In genomic region chr10:116206449-116206848, GRCm38 (mm10) we compare ENCODE assay signal across 26 mouse cellular contexts.
A peak's percentile ranks its signal among the peaks of the same experiment; 100 is the strongest.
DNase-seq lines count a peak whose midpoint lies in the region; ATAC-seq and TF ChIP-seq lines count a peak whose summit lies in the region.
"Had no signal": no experiment of that assay in that cellular context is flagged by ENCODE, and none has a peak within 500 bp of the region (broad histone marks: within the 10 kb centered on the region; RNA-seq: fewer than 3 reads in every experiment).

No protein-coding gene starts in this region.

- no peak for TF ChIP-seq CTCF in gastrocnemius, adult 2 months (IDR thresholded peaks at IDR 0.05)

- no peak overlapping the region for H3K4me3 ChIP-seq in gastrocnemius, adult 2 months
- no peak overlapping the region for H3K4me3 ChIP-seq in heart, embryonic 12.5 days
- no peak overlapping the region for H3K4me3 ChIP-seq in lung, embryonic 16.5 days (ENCODE audit: low read length)
- H3K4me3 ChIP-seq: embryonic facial prominence, embryonic 12.5 days; hindbrain, embryonic 10.5 days; intestine, embryonic 15.5 days; limb, embryonic 13.5 days; liver, embryonic 12.5 days; midbrain, embryonic 10.5 days; myocyte; neural tube, embryonic 13.5 days had no signal

- H3K4me2 ChIP-seq in heart, embryonic 12.5 days = no peak overlapping the region
- H3K4me2 ChIP-seq in lung, embryonic 16.5 days (ENCODE audit: low read depth, low read length) = no peak overlapping the region
- H3K4me2 ChIP-seq: embryonic facial prominence, embryonic 12.5 days; intestine, embryonic 15.5 days; limb, embryonic 13.5 days; neural tube, embryonic 13.5 days had no signal

- no peaks in the 10 kb centered on the region for H3K27me3 ChIP-seq in heart, embryonic 12.5 days (replicated peaks)
- H3K27me3 ChIP-seq in lung, embryonic 16.5 days (ENCODE audit: control insufficient read depth, insufficient read depth, low read depth, low read length) = no peaks in the 10 kb centered on the region
- H3K27me3 ChIP-seq: embryonic facial prominence, embryonic 12.5 days; intestine, embryonic 15.5 days; liver, embryonic 12.5 days; neural tube, embryonic 13.5 days had no signal

- no peak for ATAC-seq in heart, embryonic 12.5 days (ENCODE audit: insufficient number of reproducible peaks, low FRiP score)
- no peak for ATAC-seq in lung, embryonic 16.5 days (ENCODE audit: low read depth)
- ATAC-seq: CD4-positive, CD25-positive, alpha-beta regulatory T cell, adult 4 months; forebrain, postnatal 0 days; hindbrain, embryonic 16.5 days; intestine, embryonic 15.5 days; midbrain, embryonic 16.5 days had no signal

- no peaks in the 10 kb centered on the region for H3K36me3 ChIP-seq in heart, embryonic 12.5 days
- no peaks in the 10 kb centered on the region for H3K36me3 ChIP-seq in lung, embryonic 16.5 days (ENCODE audit: control insufficient read depth, insufficient read depth, low read length)
- H3K36me3 ChIP-seq: embryonic facial prominence, embryonic 12.5 days; hindbrain, embryonic 10.5 days; intestine, embryonic 15.5 days; limb, embryonic 13.5 days; liver, embryonic 12.5 days; midbrain, embryonic 10.5 days; neural tube, embryonic 13.5 days had no signal

- no peaks in the 10 kb centered on the region for H3K9me3 ChIP-seq in heart, embryonic 12.5 days (replicated peaks)
- no peaks in the 10 kb centered on the region for H3K9me3 ChIP-seq in lung, embryonic 16.5 days (ENCODE audit: control insufficient read depth, low read length)
- H3K9me3 ChIP-seq: embryonic facial prominence, embryonic 12.5 days; hindbrain, embryonic 10.5 days; intestine, embryonic 15.5 days; limb, embryonic 13.5 days; liver, embryonic 12.5 days; midbrain, embryonic 10.5 days; neural tube, embryonic 13.5 days had no signal

- DNase-seq in gastrocnemius, adult 2 months = no peak
- DNase-seq in gastrocnemius, adult 18-20 months (ENCODE audit: low spot score) = no peak
- DNase-seq in heart, adult 9 months (ENCODE audit: low spot score in 2 of 2) = peak; percentile 55 to 84
- DNase-seq in lung, postnatal 4 days = no peak
- DNase-seq in heart, postnatal 10 days = peak; percentile 25 to 29
- no peak for DNase-seq in right cerebral cortex, postnatal 10 days (ENCODE audit: low spot score in 2 of 2)
- DNase-seq: cerebellum, adult 2 months; cerebellum, postnatal 25 days; forebrain, postnatal 0 days; kidney, postnatal 10 days; layer of hippocampus, adult 9-11 months; retina, postnatal 1 day; thymus, postnatal 14 days had no signal

- 70% methylated on average over 11 of the region's 11 CpGs for WGBS in heart, embryonic 12.5 days
- 61% methylated on average over 11 of the region's 11 CpGs for WGBS in lung, embryonic 16.5 days

- intact Hi-C loops in gastrocnemius, adult 2 months (cut with DNase I) = loop anchor here (5.0 kb wide), 1 partner anchor 56 kb away; no protein-coding TSS in a partner anchor
- intact Hi-C loops in heart, postnatal 10 days (cut with DNase I) = loop anchor here (5.0 to 10.0 kb wide), 2 partner anchors 268 to 641 kb away; partner anchors contain the start of gene Kcnmb4

- peak overlapping the region; percentile 86 for H3K27ac ChIP-seq in gastrocnemius, adult 2 months
- H3K27ac ChIP-seq in heart, embryonic 12.5 days (ENCODE audit: poor library complexity, severe bottlenecking) = no peak overlapping the region
- H3K27ac ChIP-seq in lung, embryonic 16.5 days (ENCODE audit: low read length) = 0 out of 2 replicates have a peak overlapping the region, but pooled peaks have one; percentile 6
- H3K27ac ChIP-seq: embryonic facial prominence, embryonic 12.5 days; hindbrain, embryonic 10.5 days; intestine, embryonic 15.5 days; limb, embryonic 13.5 days; liver, embryonic 12.5 days; midbrain, embryonic 10.5 days; neural tube, embryonic 13.5 days had no signal

- no peak overlapping the region for H3K9ac ChIP-seq in heart, embryonic 12.5 days
- no peak overlapping the region for H3K9ac ChIP-seq in lung, embryonic 16.5 days (ENCODE audit: low read length)
- H3K9ac ChIP-seq: embryonic facial prominence, embryonic 12.5 days; forebrain, postnatal 0 days; intestine, embryonic 15.5 days; limb, embryonic 13.5 days; liver, embryonic 12.5 days; neural tube, embryonic 13.5 days had no signal

- peaks cover 7% of the 10 kb centered on the region; the same call in 1 of the 2 replicates for H3K4me1 ChIP-seq in heart, embryonic 12.5 days (replicated peaks)
- H3K4me1 ChIP-seq in lung, embryonic 16.5 days (replicated peaks; ENCODE audit: control insufficient read depth, insufficient read depth, low read length) = 0 out of 2 replicates have a peak, but pooled peaks cover 5% of the 10 kb centered on the region
- H3K4me1 ChIP-seq: intestine, embryonic 15.5 days; midbrain, embryonic 10.5 days had no signal

Comparison
In these comparisons a context has a peak if more than half of its experiments do, and no peak if none do; other contexts are left out.
1. DNase-seq: peak in heart, adult 9 months (2 of 2) and heart, postnatal 10 days (2 of 2); none in gastrocnemius, adult 2 months (single experiment), gastrocnemius, adult 18-20 months (single experiment), lung, postnatal 4 days (0 of 2) and right cerebral cortex, postnatal 10 days (0 of 2).